Comparison of ENCODE assay signal across 10 mouse cellular contexts in the genomic region with DNA sequence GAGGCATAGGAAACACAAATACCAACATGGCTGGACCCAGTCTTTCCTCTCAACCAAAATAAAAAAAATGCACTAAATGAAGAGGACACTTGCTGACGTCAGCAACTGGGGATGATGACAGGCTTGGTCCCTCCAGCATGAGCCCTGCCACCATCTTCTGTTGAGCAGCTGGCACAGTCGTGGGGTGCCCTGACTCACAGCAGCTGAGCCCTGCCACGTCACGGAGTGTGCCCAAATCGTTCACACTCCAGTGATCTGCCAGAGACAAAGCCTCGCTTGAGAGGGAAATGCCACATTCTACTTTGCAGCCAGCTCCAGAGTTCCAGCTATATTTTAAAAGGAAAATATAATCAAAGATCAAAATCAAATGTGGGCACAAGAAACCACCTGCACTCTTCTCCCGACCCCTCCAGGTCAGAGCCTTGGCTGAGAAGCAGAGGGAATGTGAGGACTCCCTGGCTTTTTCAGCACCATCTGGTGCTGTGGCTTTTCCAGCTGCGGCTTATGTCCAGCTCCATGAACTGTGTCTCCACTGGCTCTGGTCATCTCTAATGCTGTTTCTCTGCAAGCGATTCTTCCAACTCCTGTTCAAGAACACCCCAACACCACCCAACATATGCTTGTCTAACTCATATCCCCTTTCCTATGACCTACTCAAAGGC.
DNase-seq lines count a peak whose midpoint lies in the region; ATAC-seq lines count a peak whose summit lies in the region.
"Had no signal": no experiment of that assay in that cellular context is flagged by ENCODE, and none has a peak within 500 bp of the region (broad histone marks: within the 10 kb centered on the region; RNA-seq: fewer than 3 reads in every experiment).

No protein-coding gene starts in this region.

- H3K4me1 ChIP-seq in embryonic facial prominence, embryonic 12.5 days = no peaks in the 10 kb centered on the region
- no peaks in the 10 kb centered on the region for H3K4me1 ChIP-seq in embryonic facial prominence, embryonic 10.5 days
- no peaks in the 10 kb centered on the region for H3K4me1 ChIP-seq in midbrain, embryonic 14.5 days (ENCODE audit: control insufficient read depth, insufficient read depth, low read length)
- H3K4me1 ChIP-seq in midbrain, embryonic 10.5 days = no peaks in the 10 kb centered on the region

- H3K36me3 ChIP-seq in embryonic facial prominence, embryonic 12.5 days = no peaks in the 10 kb centered on the region
- no peaks in the 10 kb centered on the region for H3K36me3 ChIP-seq in embryonic facial prominence, embryonic 10.5 days (replicated peaks)
- H3K36me3 ChIP-seq in midbrain, embryonic 14.5 days (ENCODE audit: control insufficient read depth, insufficient read depth, low read length) = no peaks in the 10 kb centered on the region
- H3K36me3 ChIP-seq in midbrain, embryonic 10.5 days = no peaks in the 10 kb centered on the region

- H3K9ac ChIP-seq in embryonic facial prominence, embryonic 12.5 days = no peak overlapping the region
- no peak overlapping the region for H3K9ac ChIP-seq in midbrain, embryonic 14.5 days (replicated peaks; ENCODE audit: low read length)

- DNase-seq in embryonic facial prominence, embryonic 10.5 days (ENCODE audit: low spot score) = no peak
- DNase-seq in midbrain, embryonic 14.5 days = peak; percentile 31
- no peak for DNase-seq in midbrain, embryonic 10.5 days (ENCODE audit: low spot score)
- DNase-seq in layer of hippocampus, postnatal 36 days = peak; percentile 14 to 20
- peak; percentile 28 to 32 for DNase-seq in right cerebral cortex, postnatal 36 days (ENCODE audit: low spot score in 2 of 2)
- DNase-seq in adrenal gland, adult 8-10 months = no peak
- no peak for DNase-seq in heart, adult 8-10 months (ENCODE audit: low spot score)
- DNase-seq: cerebellum, adult 11 months had no signal

- no peaks in the 10 kb centered on the region for H3K9me3 ChIP-seq in embryonic facial prominence, embryonic 12.5 days
- no peaks in the 10 kb centered on the region for H3K9me3 ChIP-seq in embryonic facial prominence, embryonic 10.5 days
- H3K9me3 ChIP-seq in midbrain, embryonic 14.5 days (ENCODE audit: control insufficient read depth, low read length) = no peaks in the 10 kb centered on the region
- H3K9me3 ChIP-seq in midbrain, embryonic 10.5 days (replicated peaks) = no peaks in the 10 kb centered on the region

- H3K4me3 ChIP-seq in embryonic facial prominence, embryonic 12.5 days = no peak overlapping the region
- no peak overlapping the region for H3K4me3 ChIP-seq in embryonic facial prominence, embryonic 10.5 days
- no peak overlapping the region for H3K4me3 ChIP-seq in midbrain, embryonic 14.5 days (replicated peaks; ENCODE audit: low read depth, low read length)
- H3K4me3 ChIP-seq in midbrain, embryonic 10.5 days = no peak overlapping the region
- H3K4me3 ChIP-seq: erythroblast, embryonic 14.5 days had no signal

- 76% methylated on average over 9 of the region's 9 CpGs for WGBS in embryonic facial prominence, embryonic 12.5 days
- WGBS in embryonic facial prominence, embryonic 10.5 days = 84% methylated on average over 9 of the region's 9 CpGs
- 56% methylated on average over 9 of the region's 9 CpGs for WGBS in midbrain, embryonic 14.5 days
- 73% methylated on average over 9 of the region's 9 CpGs for WGBS in midbrain, embryonic 10.5 days

- no peak overlapping the region for H3K27ac ChIP-seq in embryonic facial prominence, embryonic 12.5 days
- H3K27ac ChIP-seq in embryonic facial prominence, embryonic 10.5 days (replicated peaks) = no peak overlapping the region
- H3K27ac ChIP-seq in midbrain, embryonic 14.5 days (replicated peaks; ENCODE audit: low read depth, low read length) = no peak overlapping the region
- no peak overlapping the region for H3K27ac ChIP-seq in midbrain, embryonic 10.5 days (replicated peaks)

- ATAC-seq in embryonic facial prominence, embryonic 12.5 days (ENCODE audit: insufficient number of reproducible peaks, insufficient read depth, low FRiP score, low TSS enrichment) = 0 out of 2 replicates have a peak, but pooled peaks have one; percentile 64
- ATAC-seq in midbrain, embryonic 14.5 days (ENCODE audit: low FRiP score, low TSS enrichment) = peak; percentile 48; the same call in 1 of the 2 replicates

- no peaks in the 10 kb centered on the region for H3K27me3 ChIP-seq in embryonic facial prominence, embryonic 12.5 days
- no peaks in the 10 kb centered on the region for H3K27me3 ChIP-seq in embryonic facial prominence, embryonic 10.5 days (replicated peaks; ENCODE audit: low read depth, poor library complexity, severe bottlenecking)
- no peaks in the 10 kb centered on the region for H3K27me3 ChIP-seq in midbrain, embryonic 14.5 days (ENCODE audit: control insufficient read depth, insufficient read depth, low read length)
- no peaks in the 10 kb centered on the region for H3K27me3 ChIP-seq in midbrain, embryonic 10.5 days (ENCODE audit: low read depth, poor library complexity, severe bottlenecking)

- H3K4me2 ChIP-seq in embryonic facial prominence, embryonic 12.5 days (replicated peaks) = no peak overlapping the region
- no peak overlapping the region for H3K4me2 ChIP-seq in midbrain, embryonic 14.5 days (ENCODE audit: low read length)

Comparison
In these comparisons a context has a peak if more than half of its experiments do, and no peak if none do; other contexts are left out.
1. DNase-seq: peak in midbrain, embryonic 14.5 days (single experiment), layer of hippocampus, postnatal 36 days (2 of 2) and right cerebral cortex, postnatal 36 days (2 of 2); none in embryonic facial prominence, embryonic 10.5 days (single experiment), midbrain, embryonic 10.5 days (single experiment), adrenal gland, adult 8-10 months (single experiment) and heart, adult 8-10 months (single experiment).